Mouse (Mus musculus) megakaryocyte, embryonic 14.5 days (primary cell): ENCODE data around the gene Cpe.

Experiments
- FLI1 ChIP-seq: IDR thresholded peaks from 2 replicates; pipeline ENCODE4 v1.6.1; 2012; ENCODE audit warnings: low read length, inconsistent platforms, mixed read lengths
- GATA1 ChIP-seq: IDR thresholded peaks from 3 replicates; pipeline ENCODE4 v1.6.1; 2012; ENCODE audit warnings: mixed read lengths, low read length, inconsistent platforms, borderline replicate concordance

GRCm38 (mm10) chr8:64659097-64659496, 33.8 kb downstream of the Cpe start:
- TF ChIP-seq GATA1 (no peak), FLI1 (no peak)
